Mouse (Mus musculus): ENCODE data around the gene Krt20. TPM values are rescaled to one million over a fixed set of nuclear protein-coding genes. Genes with fewer than 3 reads are reported as not detected.

Gene Krt20
- total RNA-seq, 1 experiment from 2014 or later: not detected

DNA sequence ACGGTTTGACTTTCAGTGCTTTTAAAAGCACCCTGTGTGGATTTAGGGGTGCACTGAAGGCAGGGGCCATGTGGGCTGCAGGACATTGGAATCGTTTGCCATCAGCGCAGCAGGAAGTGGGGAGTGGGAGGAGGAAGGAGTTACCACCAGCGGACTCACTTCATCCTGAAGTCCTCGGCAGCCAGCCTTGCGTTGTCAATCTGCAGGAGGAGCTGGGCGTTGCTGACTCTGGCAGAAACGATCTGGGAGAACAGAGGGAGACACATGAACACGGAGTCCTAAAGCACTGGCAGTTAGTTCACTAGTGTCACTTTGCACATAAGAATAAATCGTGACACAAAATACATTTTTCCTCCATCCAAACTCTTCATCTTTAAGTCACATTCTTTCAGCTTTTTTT is 17.4 kb downstream of the Krt20 start:
- ATAC-seq (replicated peaks in 1 of 2; ENCODE audit: insufficient read depth in 1 of 2, low FRiP score in 2 of 2, low TSS enrichment in 1 of 2, low read depth in 1 of 2, poor library complexity in 2 of 2, severe bottlenecking in 2 of 2): no peak

DNA sequence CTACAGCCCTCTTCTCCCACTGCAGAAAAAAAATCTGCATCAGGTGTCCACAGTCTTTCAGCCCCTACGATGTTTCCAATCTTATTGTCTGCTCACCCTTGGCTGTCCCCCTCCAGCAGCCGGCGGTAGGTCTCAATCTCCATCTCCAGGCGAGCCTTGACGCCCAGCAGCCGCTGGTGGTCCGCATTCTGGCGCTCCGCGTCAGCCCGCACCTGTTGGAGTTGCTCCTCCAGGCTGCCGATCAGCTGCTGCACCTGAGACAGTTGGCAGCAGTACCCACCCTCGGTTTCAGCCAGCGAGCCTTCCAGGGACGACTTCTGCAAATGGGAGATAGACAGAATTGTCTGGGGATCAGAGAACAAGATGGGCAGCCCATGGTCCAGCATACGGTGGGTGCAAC is 20.1 kb downstream of the Krt20 start:
- no peak for ATAC-seq (replicated peaks in 1 of 2; ENCODE audit: insufficient read depth in 1 of 2, low FRiP score in 2 of 2, low TSS enrichment in 1 of 2, low read depth in 1 of 2, poor library complexity in 2 of 2, severe bottlenecking in 2 of 2)

DNA sequence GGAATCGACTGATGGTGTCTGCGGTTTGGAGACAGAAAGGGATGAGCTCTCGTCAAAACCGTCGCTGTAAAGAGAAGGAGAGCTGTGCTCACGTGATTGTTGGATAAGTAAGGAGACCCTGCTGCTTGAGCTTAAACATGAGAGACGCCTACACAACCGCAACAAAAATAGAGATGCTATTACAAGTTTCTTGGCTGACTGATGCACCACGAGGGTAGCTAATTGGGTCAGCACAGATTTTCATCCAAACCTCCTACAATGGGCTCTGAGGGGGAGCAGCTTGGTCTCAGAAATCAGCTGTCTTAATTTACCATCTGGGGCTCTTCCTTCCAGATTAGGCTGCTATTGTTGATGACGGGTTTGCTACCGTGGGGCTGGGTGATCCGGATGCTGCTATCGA is 21.0 kb downstream of the Krt20 start:
- ATAC-seq (replicated peaks in 1 of 2; ENCODE audit: insufficient read depth in 1 of 2, low FRiP score in 2 of 2, low TSS enrichment in 1 of 2, low read depth in 1 of 2, poor library complexity in 2 of 2, severe bottlenecking in 2 of 2): no peak

DNA sequence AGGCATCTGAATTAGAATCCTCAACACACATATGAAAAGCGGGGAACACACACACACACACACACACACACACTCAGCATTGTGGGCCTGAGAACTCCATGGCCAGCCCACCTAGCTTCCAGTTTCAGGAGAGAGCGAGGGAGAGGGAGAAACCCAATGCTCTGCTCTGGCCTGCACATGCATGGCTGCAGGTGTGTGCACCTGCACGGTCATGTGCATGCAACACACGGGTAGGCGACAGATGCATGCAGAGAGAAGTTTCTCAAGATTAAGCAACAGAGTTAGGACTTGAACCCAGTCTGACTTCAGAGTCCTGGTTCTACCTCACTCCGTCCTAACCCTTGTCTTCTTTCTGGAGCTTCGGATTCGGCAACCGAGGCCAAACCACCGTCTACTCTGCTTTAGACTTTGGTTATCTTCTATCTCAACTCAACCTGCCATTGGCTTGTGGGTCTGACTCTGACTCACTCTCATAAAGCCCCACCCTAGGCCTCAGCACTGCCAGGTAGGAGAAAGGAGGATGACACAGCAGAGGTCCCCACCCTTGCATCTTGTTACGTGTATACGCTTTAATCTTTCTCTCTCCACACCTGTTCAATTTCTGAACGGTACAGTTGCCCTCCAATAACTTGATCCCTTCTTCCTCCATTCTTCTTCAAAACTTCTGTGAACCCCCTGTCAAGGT is 23.3 kb downstream of the Krt20 start:
- ATAC-seq (replicated peaks in 1 of 2; ENCODE audit: insufficient read depth in 1 of 2, low FRiP score in 2 of 2, low TSS enrichment in 1 of 2, low read depth in 1 of 2, poor library complexity in 2 of 2, severe bottlenecking in 2 of 2): no peak

DNA sequence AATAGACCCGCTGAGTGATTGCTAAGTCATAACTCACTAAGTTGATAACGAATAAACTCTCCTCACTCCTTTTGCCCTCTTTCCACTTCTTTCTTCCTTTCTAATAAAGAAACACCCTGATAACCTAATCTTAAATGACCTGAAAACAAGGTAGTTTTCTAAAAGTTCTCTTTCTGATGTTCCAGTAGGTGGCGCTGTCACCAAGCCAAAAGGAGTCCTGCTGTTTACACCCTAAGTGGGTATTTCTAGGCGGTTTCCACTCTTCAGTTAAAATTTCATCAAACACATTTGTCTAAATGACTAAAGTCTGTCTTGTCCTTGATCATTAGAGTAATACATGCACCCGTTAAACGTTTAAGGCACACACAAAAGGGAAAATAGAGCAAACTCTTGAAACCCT is 24.7 kb downstream of the Krt20 start:
- ATAC-seq (replicated peaks in 1 of 2; ENCODE audit: insufficient read depth in 1 of 2, low FRiP score in 2 of 2, low TSS enrichment in 1 of 2, low read depth in 1 of 2, poor library complexity in 2 of 2, severe bottlenecking in 2 of 2): no peak

DNA sequence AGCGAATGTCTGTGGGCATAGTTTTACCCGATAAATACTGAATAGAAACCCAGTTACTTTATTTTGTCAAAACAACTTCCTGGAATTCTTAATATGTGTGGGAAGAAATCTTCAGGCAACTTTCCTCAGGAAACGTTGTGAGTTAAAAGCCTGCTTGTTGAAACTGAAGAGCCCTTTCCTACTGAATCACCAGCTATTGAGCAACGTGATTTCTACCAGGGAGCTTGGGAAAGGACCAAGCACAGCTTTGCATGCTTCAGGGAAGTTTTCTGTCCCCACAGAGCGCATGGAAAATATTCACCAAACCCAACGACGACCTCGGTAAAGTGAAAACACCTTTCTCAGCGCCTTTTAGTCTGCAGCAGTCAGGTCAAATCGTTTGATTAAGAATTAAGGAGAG is 31.8 kb downstream of the Krt20 start:
- no peak for ATAC-seq (replicated peaks in 1 of 2; ENCODE audit: insufficient read depth in 1 of 2, low FRiP score in 2 of 2, low TSS enrichment in 1 of 2, low read depth in 1 of 2, poor library complexity in 2 of 2, severe bottlenecking in 2 of 2)

DNA sequence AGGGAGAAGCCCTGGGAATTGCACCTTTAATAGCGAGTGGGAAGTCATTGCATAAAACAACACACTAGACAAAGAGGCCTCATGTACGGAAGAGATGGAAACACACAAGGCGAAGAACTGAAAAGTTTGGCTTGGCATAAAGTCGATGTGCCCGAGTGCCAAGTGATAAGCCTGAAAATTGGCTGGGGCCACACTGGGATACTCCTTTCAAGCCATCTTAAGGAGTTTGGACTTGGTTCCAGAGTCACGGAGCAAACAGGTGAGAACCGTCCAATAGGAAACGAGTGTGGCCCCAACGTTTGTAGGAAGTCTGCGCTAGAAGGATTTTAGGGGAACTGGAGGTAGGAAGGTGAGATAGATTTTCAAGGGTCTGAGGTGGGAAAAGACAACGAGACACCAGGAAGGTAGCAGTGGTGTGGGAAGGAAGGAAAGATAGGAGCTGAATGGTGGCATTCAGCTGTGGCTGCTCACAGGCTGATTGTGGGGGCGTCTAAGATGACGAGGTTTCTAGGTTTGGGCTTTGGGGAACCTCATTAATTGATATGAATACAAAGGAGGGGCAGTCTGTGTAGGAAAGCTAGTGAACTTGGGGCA is 37.9 kb downstream of the Krt20 start:
- no peak for ATAC-seq (replicated peaks in 1 of 2; ENCODE audit: insufficient read depth in 1 of 2, low FRiP score in 2 of 2, low TSS enrichment in 1 of 2, low read depth in 1 of 2, poor library complexity in 2 of 2, severe bottlenecking in 2 of 2)

DNA sequence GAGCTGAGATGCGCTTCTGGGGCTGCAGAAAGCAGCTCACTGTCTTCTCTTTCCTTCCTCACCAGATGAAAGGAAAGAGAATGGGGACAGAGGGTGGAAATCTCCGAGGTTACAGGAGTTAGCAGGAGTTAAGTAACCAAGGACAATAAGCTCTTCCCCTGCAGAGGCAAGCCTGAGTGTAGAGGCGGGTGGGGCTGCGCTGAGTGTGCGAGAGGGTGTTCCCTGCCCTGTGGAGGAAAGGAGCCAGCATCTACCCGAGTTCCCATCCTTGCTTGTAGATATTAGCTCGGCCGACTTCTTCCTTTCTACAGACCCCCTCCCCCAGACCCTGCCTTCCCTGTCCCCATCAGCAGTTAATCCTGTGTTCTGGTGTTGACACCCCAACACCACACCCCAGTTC is 39.1 kb downstream of the Krt20 start:
- ATAC-seq (replicated peaks in 1 of 2; ENCODE audit: insufficient read depth in 1 of 2, low FRiP score in 2 of 2, low TSS enrichment in 1 of 2, low read depth in 1 of 2, poor library complexity in 2 of 2, severe bottlenecking in 2 of 2): no peak

DNA sequence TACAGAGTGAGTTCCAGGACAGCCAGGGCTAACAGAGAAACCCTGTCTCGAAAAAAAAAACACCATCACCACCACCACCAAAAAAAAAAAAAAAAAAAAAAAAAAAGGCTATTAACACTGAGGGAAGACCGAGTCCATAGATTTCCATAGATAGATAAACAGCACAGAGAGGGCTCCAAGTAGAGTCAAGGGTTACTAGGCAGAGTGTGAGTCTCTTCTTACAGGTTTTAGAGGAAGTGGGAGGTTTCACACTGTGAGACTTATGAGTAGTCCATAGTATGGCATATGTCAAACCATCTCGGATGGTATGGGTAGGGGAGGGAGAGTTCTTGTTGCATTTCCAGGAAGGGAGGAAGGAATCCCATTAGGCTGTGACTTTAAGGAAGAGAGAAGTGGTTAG is 39.9 kb downstream of the Krt20 start:
- no peak for ATAC-seq (replicated peaks in 1 of 2; ENCODE audit: insufficient read depth in 1 of 2, low FRiP score in 2 of 2, low TSS enrichment in 1 of 2, low read depth in 1 of 2, poor library complexity in 2 of 2, severe bottlenecking in 2 of 2)

DNA sequence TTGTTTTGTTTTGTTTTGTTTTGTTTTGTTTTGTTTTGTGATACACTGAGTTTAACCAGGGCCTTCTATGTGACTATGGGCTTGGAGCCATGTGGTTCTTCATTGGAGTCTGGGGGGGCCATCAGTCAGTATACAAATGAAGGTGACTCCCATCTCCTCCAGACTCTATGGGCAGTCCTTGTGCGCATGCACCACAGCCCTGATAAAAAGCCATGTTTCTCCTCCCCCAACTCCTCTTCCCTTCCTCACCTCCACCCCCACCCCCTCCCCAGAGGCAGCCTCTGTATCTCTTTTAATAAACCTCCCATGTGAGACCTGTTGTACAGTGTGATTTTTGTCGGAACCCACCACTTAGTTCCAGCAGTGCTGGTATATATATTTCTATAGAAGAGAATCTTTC is 41.3 kb downstream of the Krt20 start:
- no peak for ATAC-seq (replicated peaks in 1 of 2; ENCODE audit: insufficient read depth in 1 of 2, low FRiP score in 2 of 2, low TSS enrichment in 1 of 2, low read depth in 1 of 2, poor library complexity in 2 of 2, severe bottlenecking in 2 of 2)

DNA sequence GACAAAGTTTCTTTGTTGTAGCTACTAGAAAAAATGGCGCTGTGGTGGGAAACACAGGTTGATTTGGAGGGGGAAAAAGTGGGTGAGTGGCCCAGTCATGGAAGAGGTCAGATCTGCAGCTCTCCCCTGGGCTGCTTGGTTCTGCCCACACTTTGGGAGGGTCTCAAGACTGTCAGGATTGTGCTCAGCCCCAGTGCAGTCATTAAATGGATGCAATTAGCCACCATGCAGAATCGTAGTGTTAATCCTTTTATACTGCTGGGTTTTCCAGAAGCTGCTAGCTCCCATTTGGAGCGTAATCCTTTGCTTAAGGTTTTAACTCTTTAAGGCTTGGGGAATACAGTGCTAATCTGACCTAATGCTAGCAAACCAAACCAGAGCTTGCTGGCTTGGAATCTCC is 41.9 kb downstream of the Krt20 start:
- no peak for ATAC-seq (replicated peaks in 1 of 2; ENCODE audit: insufficient read depth in 1 of 2, low FRiP score in 2 of 2, low TSS enrichment in 1 of 2, low read depth in 1 of 2, poor library complexity in 2 of 2, severe bottlenecking in 2 of 2)

DNA sequence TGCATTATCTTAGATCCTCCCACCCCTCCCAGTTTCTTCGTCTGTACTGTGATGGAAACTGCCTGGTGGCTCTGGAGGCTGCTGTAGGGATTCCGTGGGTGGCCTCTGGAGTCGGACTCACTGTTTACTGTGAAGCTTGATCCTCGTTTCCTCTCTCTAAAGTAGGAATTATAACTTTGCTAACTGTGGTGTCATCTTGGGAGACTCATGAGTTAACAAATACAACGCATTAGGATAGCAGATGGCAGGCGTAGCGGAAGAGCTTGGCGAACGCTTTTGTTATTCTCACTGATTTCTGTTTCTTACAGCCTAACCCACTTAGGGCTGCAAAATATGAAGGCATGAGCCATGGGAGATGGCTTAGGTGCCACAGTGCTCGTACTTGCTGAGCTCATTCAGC is 45.5 kb downstream of the Krt20 start:
- no peak for ATAC-seq (replicated peaks in 1 of 2; ENCODE audit: insufficient read depth in 1 of 2, low FRiP score in 2 of 2, low TSS enrichment in 1 of 2, low read depth in 1 of 2, poor library complexity in 2 of 2, severe bottlenecking in 2 of 2)

DNA sequence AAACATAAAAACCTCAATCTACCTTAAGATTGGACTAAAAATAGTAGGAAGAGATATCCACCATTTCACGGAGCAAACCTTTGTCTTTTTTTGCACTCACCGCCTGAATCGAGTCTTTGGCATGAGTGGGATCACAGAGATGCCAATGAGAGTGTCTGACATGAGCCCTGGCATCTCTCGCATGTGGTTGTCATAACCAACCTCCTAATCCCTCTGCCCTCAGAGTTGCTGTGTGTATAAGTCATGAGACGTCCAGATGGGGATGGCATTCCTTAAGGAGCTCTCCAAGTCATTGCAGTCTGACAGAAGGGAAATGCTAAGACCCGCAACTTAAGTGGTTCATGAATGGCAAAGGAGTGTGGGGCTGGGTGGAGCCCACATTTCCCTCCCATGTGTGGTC is 46.6 kb downstream of the Krt20 start:
- ATAC-seq (replicated peaks in 1 of 2; ENCODE audit: insufficient read depth in 1 of 2, low FRiP score in 2 of 2, low TSS enrichment in 1 of 2, low read depth in 1 of 2, poor library complexity in 2 of 2, severe bottlenecking in 2 of 2): no peak

DNA sequence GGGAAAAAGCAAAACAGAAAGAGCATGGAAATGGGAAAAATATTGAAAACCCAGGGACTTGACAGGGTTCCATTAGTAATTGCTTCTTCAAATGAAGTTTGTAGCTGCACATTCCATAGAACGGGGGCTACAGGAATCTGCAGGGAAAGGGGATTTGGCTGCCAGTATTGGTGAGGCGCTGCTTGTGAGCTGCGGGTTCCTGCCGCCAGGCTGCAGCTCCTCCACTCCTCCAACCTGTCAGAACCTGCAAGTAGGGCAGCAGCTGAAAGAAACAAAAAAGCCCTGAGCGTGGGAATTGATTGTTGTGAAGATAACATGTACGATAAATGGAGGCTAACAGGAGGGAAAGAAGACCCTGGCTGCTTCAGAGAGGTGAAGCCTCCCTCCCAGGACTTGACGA is 47.1 kb downstream of the Krt20 start:
- ATAC-seq (replicated peaks in 1 of 2; ENCODE audit: insufficient read depth in 1 of 2, low FRiP score in 2 of 2, low TSS enrichment in 1 of 2, low read depth in 1 of 2, poor library complexity in 2 of 2, severe bottlenecking in 2 of 2): no peak

DNA sequence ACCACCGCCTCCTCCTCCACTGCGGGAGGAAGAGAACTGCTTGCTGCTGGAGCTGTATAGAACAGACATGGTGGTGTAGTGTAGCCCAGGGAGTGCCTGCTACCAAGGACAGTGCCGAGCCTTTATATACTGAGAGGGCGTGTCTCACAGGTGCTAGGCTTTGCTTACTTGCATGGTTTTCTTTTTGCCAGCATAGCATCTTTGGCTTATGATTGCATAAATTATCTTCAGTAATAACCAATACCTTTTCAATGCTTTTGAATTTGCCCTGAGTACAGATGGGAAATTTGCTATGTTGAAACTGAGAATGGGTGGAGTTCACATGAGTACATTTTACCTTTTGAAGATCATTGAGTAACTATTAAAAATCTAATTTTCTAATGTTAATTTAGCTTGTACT is 48.7 kb downstream of the Krt20 start, which contains the start of gene Krt10:
TSS of gene Krt10 (minus strand) at position 101 of the 400 bp plus-strand sequence.
- ATAC-seq (replicated peaks in 1 of 2; ENCODE audit: insufficient read depth in 1 of 2, low FRiP score in 2 of 2, low TSS enrichment in 1 of 2, low read depth in 1 of 2, poor library complexity in 2 of 2, severe bottlenecking in 2 of 2): no peak

DNA sequence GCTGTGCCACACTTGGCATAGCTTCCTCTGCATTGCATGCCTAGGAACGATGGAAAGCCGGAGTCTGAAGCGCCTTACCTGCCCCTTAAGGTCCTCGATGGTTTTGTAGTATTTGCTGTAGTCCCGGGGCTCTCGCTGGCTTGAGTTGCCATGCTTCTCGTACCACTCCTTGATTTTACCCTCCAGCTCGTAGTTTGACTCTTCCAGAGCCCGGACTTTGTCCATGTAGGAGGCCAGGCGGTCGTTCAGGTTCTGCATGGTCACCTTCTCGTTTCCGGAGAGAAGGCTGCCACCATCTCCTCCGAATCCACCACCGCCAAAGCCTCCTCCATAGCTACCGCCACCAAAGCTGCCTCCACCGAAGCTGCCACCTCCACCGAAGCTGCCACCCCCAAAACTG is 49.3 kb downstream of the Krt20 start:
- ATAC-seq (replicated peaks in 1 of 2; ENCODE audit: insufficient read depth in 1 of 2, low FRiP score in 2 of 2, low TSS enrichment in 1 of 2, low read depth in 1 of 2, poor library complexity in 2 of 2, severe bottlenecking in 2 of 2): no peak

DNA sequence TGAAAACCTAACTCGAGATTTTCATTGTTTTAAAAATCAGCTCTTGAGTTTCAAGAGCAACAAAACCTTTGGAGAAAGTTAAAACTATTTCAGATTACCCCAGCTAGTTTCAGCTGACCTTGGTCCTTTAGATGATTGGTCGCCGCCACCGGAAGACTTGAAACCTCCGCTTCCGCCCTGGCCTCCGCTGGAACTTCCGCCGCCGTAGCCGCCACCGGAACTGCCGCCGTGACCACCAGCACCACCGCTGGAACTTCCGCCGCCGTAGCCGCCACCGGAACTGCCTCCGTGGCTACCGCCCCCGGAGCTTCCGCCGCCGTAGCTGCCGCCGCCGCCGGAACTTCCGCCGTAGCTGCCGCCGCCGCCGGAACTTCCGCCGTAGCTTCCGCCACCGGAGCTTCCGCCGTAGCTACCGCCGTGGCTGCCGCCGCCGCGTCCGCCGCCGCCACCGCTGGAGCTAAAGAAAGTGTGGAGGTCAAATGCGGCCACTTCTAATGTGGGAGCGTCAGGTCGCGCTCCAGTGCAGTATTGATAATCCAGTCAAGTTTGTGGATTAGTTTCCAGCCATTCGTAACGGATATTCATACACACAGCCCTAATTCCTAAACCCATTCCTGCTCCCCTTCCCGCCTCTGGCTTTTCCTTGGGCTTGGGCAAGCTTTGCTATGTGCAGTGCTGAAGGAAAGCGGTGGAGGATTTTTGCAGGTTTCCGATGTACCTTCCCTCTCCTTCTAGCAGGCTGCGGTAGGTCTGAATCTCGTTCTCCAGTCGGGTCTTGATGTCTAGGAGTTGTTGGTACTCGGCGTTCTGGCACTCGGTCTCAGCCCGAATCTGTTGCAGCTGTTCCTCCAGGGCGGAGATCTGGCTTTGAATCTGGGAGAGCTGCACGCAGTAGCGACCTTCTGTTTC is 51.9 kb downstream of the Krt20 start:
- peak; percentile 78 to 87 for ATAC-seq (replicated peaks in 1 of 2; ENCODE audit: insufficient read depth in 1 of 2, low FRiP score in 2 of 2, low TSS enrichment in 1 of 2, low read depth in 1 of 2, poor library complexity in 2 of 2, severe bottlenecking in 2 of 2)

DNA sequence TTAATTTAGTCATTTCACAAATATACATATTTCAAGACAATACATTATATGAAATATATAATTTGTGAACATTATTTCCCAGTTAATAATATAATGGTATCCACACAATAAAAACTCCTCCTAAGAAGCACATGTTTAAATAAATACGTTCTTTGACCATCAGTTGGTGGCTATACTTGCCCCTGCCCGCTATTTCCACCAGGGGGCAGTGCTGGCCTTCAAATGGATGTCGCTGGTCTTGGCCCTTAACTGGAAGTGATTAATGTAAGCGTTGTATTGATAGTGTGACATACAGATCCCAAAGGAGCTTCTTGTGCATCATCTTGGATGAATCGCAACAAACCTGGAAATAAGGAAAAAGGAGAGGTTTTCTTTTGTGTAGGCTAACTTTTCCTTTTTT is 58.4 kb downstream of the Krt20 start:
- peak; percentile 58 to 71; a peak in 3 of 4 replicates for ATAC-seq (replicated peaks in 1 of 2; ENCODE audit: insufficient read depth in 1 of 2, low FRiP score in 2 of 2, low TSS enrichment in 1 of 2, low read depth in 1 of 2, poor library complexity in 2 of 2, severe bottlenecking in 2 of 2)
